Mouse (Mus musculus) midbrain, postnatal 0 days (tissue): ENCODE measurements around the gene Ly6g6d. TPM values are rescaled to one million over a fixed set of nuclear protein-coding genes. Genes with fewer than 3 reads are reported as not detected.

Experiments used
- ATAC-seq: fragments of 200-750 bp; cut with Nextera tagmentation; 2 replicates; pipeline ENCODE4 v1.8.0; 2017; ENCODE audit warnings: moderate number of reproducible peaks, mild to moderate bottlenecking, moderate TSS enrichment, moderate library complexity; ENCODE audit not compliant: low FRiP score
- DNase-seq: peaks from one replicate; pipeline ENCODE4 v3.0.0-alpha.2; 2015; ENCODE audit warnings: low spot score
- H3K27ac ChIP-seq: fragments of 300-500 bp; sonication (generic); 2 replicates; pipeline ENCODE4 v1.5.1; 2014; ENCODE audit warnings: low read depth, mild to moderate bottlenecking, low read length, mixed read lengths
- H3K27me3 ChIP-seq: fragments of 300-500 bp; sonication (generic); 2 replicates; pipeline ENCODE4 v1.6.1; 2014; ENCODE audit warnings: low read length, control low read depth, mixed read lengths; ENCODE audit not compliant: insufficient read depth
- H3K36me3 ChIP-seq: fragments of 300-500 bp; sonication (generic); 2 replicates; pipeline ENCODE4 v1.6.1; 2014; ENCODE audit warnings: low read length, control low read depth, mixed read lengths; ENCODE audit not compliant: insufficient read depth
- H3K4me1 ChIP-seq: fragments of 300-500 bp; sonication (generic); 2 replicates; pipeline ENCODE4 v1.6.1; 2014; ENCODE audit warnings: mild to moderate bottlenecking, control low read depth, antibody characterized with exemption, low read length, mixed read lengths; ENCODE audit not compliant: insufficient read depth
- H3K4me2 ChIP-seq: fragments of 300-500 bp; sonication (generic); 2 replicates; pipeline ENCODE4 v1.6.1; 2014; ENCODE audit warnings: low read depth, mild to moderate bottlenecking, low read length, mixed read lengths; ENCODE audit not compliant: poor library complexity, severe bottlenecking
- H3K4me3 ChIP-seq: fragments of 300-500 bp; sonication (generic); 2 replicates; pipeline ENCODE4 v1.5.1; 2014; ENCODE audit warnings: low read depth, mild to moderate bottlenecking, low read length, moderate library complexity
- H3K9ac ChIP-seq: fragments of 300-500 bp; sonication (generic); replicated peaks from 2 replicates; pipeline ENCODE4 v1.6.1; 2014; ENCODE audit warnings: mild to moderate bottlenecking, low read length, moderate library complexity, mixed read lengths; ENCODE audit not compliant: poor library complexity, severe bottlenecking
- H3K9me3 ChIP-seq: fragments of 300-500 bp; sonication (generic); 2 replicates; pipeline ENCODE4 v1.6.1; 2016; ENCODE audit warnings: low read length, control low read depth
- CTCF ChIP-seq: IDR thresholded peaks from 2 replicates; pipeline ENCODE4 v1.5.1; 2016; ENCODE audit warnings: antibody characterized with exemption, mild to moderate bottlenecking
- WGBS: fragments of 180-500 bp; shearing (Covaris S2); extraction: QIAGEN DNeasy Blood & Tissue Kit; methylation state at CpG from one replicate; pipeline ENCODE4 v1.1.7; 2014; 5-methylcytosine and 5-hydroxymethylcytosine counted together
- polyA plus RNA-seq: library from polyadenylated mRNA; unstranded; fragments of >200 nt; fragmentation: Nextera tagmentation; extraction: Ambion mirVana; gene quantifications from 2 replicates; pipeline ENCODE4 v1.2.1, GENCODE M21; 2015
- total RNA-seq: library from RNA; depleted of rRNA; stranded (reverse); fragments of >200 nt; gene quantifications from 2 replicates; pipeline ENCODE4 v1.2.3, GENCODE M21; 2014

The Ly6g6d gene
- total and polyA plus RNA-seq, 2 experiments from 2014 or later: 1.1 TPM; not detected in 1

- no peak overlapping the region for H3K4me2 ChIP-seq
- ATAC-seq: no peak
- H3K36me3 ChIP-seq: no peaks in the 10 kb centered on the region
- DNase-seq: no peak
- no peak overlapping the region for H3K4me3 ChIP-seq
- H3K9ac ChIP-seq: no peak overlapping the region
- TF ChIP-seq CTCF: no peak
- H3K27ac ChIP-seq: no peak overlapping the region
- WGBS: 75% methylated on average over 8 of the region's 8 CpGs
- no peaks in the 10 kb centered on the region for H3K9me3 ChIP-seq
- no peaks in the 10 kb centered on the region for H3K27me3 ChIP-seq
- H3K4me1 ChIP-seq: no peaks in the 10 kb centered on the region
These were observed 45.5 kb downstream of the Ly6g6d start for GRCm38 (mm10) chr17:35032323-35032870.

DNA sequence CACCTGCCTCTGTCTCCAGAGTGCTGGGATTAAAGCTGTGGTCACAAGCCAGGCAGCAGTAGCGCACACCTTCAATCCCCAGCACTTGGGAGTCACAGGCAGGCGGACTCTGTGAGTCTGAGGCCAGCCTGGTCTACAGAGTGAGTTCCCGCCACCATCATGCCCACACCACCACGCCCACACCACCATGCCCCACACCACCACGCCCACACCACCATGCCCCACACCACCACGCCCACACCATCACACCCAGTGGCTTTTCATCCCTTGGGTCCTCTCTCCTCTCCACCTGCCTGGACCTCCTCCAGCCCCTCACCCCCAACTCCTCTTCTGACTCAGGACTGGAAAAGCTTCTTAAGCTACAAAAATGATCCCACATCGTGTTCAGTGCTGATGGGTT lies 46.0 kb downstream of the Ly6g6d start:
- no peak for TF ChIP-seq CTCF
- Histone ChIP-seq H3K27me3 (no peaks in the 10 kb centered on the region), H3K27ac (no peak overlapping the region), H3K36me3 (no peaks in the 10 kb centered on the region), H3K4me3 (no peak overlapping the region), H3K4me2 (no peak overlapping the region), H3K9ac (no peak overlapping the region), H3K4me1 (no peaks in the 10 kb centered on the region), H3K9me3 (no peaks in the 10 kb centered on the region)
- DNase-seq: no peak
- 91% methylated on average over 7 of the region's 7 CpGs for WGBS
- no peak for ATAC-seq

GRCm38 (mm10) chr17:35031272-35031671 lies 46.6 kb downstream of the Ly6g6d start:
- ATAC-seq (no peak), DNase-seq (no peak)
- no peak overlapping the region for H3K4me3 ChIP-seq
- H3K4me2 ChIP-seq: no peak overlapping the region
- TF ChIP-seq CTCF: no peak
- H3K27me3 ChIP-seq: no peaks in the 10 kb centered on the region
- no peaks in the 10 kb centered on the region for H3K9me3 ChIP-seq
- no peaks in the 10 kb centered on the region for H3K4me1 ChIP-seq
- no peak overlapping the region for H3K9ac ChIP-seq
- 90% methylated on average over 11 of the region's 11 CpGs for WGBS
- no peaks in the 10 kb centered on the region for H3K36me3 ChIP-seq
- H3K27ac ChIP-seq: no peak overlapping the region

DNA sequence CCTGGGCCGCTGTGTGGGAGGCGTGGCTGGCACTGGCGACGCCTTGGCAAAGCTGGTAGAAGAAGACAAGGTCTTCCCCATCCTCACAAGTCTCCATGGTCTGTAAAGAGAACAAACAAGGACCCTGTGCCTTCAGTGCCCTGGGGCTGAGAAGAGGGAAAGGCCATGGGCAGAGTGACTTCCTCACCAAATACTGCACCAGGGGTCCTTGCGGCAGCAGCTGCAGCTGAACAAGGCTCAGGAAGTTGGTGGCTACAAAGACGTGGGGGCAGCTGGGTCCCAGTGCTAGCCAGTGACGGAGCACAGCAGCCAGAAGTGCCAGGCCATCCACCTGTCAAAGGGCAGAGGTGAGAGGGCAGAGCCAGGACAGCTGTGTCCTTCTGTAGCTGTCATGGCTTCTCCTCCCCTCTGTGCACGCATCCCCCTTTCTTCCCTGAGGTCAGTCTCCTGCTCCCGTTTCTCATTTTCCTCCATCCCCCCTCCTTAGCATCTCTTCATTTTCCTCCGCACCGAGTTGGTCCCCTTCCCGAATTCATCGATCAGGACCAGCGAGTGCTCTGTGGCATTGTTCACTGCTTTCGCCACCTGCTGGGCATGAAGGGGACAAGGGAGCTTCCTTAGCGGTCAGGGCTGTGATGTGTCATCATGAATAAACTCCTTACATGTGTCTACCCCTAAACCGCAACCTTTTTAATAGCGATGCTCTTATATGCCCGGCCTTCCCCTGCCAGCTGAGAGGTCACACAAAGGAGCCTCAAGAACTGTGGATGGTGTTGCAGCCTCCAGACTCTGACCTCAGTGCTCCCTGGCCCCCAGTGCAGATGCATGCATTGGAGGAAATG lies 48.0 kb downstream of the Ly6g6d start:
- Histone ChIP-seq H3K9ac (peak overlapping the region; percentile 36; the same call in 1 of the 2 replicates), H3K27ac (no peak overlapping the region), H3K4me2 (peak overlapping the region; percentile 39), H3K4me3 (peak overlapping the region; percentile 3; the same call in 1 of the 2 replicates), H3K36me3 (no peaks in the 10 kb centered on the region), H3K4me1 (no peaks in the 10 kb centered on the region), H3K27me3 (no peaks in the 10 kb centered on the region), H3K9me3 (no peaks in the 10 kb centered on the region)
- DNase-seq (peak; percentile 53), ATAC-seq (no peak)
- TF ChIP-seq CTCF: peak; percentile 77
- 34% methylated on average over 18 of the region's 19 CpGs for WGBS

DNA sequence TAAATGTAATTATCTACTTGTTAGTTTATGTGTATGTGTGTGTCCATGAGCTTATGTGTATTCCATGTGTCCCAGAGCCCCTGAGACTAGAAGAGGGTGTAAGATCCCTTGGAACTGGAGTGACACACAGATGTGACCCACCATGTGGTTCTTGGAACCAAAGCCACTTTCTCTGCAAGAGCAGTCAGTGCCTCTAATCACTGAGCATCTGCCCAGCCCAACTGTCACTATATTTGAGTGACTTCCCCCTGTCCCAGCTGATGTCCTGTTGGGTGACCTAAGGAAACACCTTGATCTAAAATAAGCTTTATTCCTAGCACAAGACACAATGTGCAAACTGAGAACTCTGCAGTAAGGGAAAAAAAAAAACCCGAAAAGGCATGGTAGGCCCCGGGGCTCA lies 49.5 kb downstream of the Ly6g6d start:
- no peak overlapping the region for H3K9ac ChIP-seq
- H3K27me3 ChIP-seq: no peaks in the 10 kb centered on the region
- DNase-seq (no peak), ATAC-seq (no peak)
- 75% methylated on average over 2 of the region's 2 CpGs for WGBS
- H3K27ac ChIP-seq: no peak overlapping the region
- H3K4me1 ChIP-seq: no peaks in the 10 kb centered on the region
- H3K9me3 ChIP-seq: no peaks in the 10 kb centered on the region
- TF ChIP-seq CTCF: no peak
- no peak overlapping the region for H3K4me2 ChIP-seq
- no peaks in the 10 kb centered on the region for H3K36me3 ChIP-seq
- no peak overlapping the region for H3K4me3 ChIP-seq
